Mouse (Mus musculus) embryo, embryonic 11.5 days (tissue): ENCODE measurements around the gene Tubb4a.
"Not testable (repeated sequence)": the region's sequence is repeated elsewhere in the genome, so short reads cannot be mapped to it uniquely, and the experiment has no call there.

Experiments used
- DNase-seq: peaks from one replicate; pipeline ENCODE4 v3.0.0-alpha.2; 2012; ENCODE audit warnings: low read depth, low spot score

Tubb4a gene

GRCm38 (mm10) chr17:57058891-57059485 is 28.6 kb downstream of the Tubb4a start, which contains the start of gene Crb3:
Crb3 (plus strand) TSS chr17:57059105.
- DNase-seq, result no peak

- DNase-seq, result no peak
These were observed 31.3 kb downstream of the Tubb4a start for GRCm38 (mm10) chr17:57056246-57056645.

- not testable (repeated sequence) for DNase-seq
These were observed 35.9 kb downstream of the Tubb4a start for GRCm38 (mm10) chr17:57051679-57052078.

- no peak for DNase-seq
These were observed 38.8 kb downstream of the Tubb4a start for GRCm38 (mm10) chr17:57048816-57049215.

GRCm38 (mm10) chr17:57047406-57047805 is 40.2 kb downstream of the Tubb4a start:
- no peak for DNase-seq

GRCm38 (mm10) chr17:57041554-57041953 is 46.0 kb downstream of the Tubb4a start, which contains the start of gene Slc25a41:
Slc25a41 (minus strand) TSS chr17:57041654.
- no peak for DNase-seq

GRCm38 (mm10) chr17:57038978-57039377 is 48.6 kb downstream of the Tubb4a start:
- no peak for DNase-seq

GRCm38 (mm10) chr17:57032854-57033253 is 54.7 kb downstream of the Tubb4a start:
- no peak for DNase-seq

- peak; percentile 100 for DNase-seq
These were observed 55.7 kb downstream of the Tubb4a start for GRCm38 (mm10) chr17:57031661-57032420.

GRCm38 (mm10) chr17:57030931-57031660 is 56.5 kb downstream of the Tubb4a start, which contains the start of gene Khsrp:
Khsrp (minus strand) TSS chr17:57031522.
- DNase-seq, result peak; percentile 34
